Mouse (Mus musculus): ENCODE results near the gene Rnf41. TPM values are rescaled to one million over a fixed set of nuclear protein-coding genes. Genes with fewer than 3 reads are reported as not detected.

Rnf41 gene
- polyA plus RNA-seq (2015; fragmentation: Nextera tagmentation; extraction: Ambion mirVana): 13.7 and 17.6 TPM in 2 replicates

DNA sequence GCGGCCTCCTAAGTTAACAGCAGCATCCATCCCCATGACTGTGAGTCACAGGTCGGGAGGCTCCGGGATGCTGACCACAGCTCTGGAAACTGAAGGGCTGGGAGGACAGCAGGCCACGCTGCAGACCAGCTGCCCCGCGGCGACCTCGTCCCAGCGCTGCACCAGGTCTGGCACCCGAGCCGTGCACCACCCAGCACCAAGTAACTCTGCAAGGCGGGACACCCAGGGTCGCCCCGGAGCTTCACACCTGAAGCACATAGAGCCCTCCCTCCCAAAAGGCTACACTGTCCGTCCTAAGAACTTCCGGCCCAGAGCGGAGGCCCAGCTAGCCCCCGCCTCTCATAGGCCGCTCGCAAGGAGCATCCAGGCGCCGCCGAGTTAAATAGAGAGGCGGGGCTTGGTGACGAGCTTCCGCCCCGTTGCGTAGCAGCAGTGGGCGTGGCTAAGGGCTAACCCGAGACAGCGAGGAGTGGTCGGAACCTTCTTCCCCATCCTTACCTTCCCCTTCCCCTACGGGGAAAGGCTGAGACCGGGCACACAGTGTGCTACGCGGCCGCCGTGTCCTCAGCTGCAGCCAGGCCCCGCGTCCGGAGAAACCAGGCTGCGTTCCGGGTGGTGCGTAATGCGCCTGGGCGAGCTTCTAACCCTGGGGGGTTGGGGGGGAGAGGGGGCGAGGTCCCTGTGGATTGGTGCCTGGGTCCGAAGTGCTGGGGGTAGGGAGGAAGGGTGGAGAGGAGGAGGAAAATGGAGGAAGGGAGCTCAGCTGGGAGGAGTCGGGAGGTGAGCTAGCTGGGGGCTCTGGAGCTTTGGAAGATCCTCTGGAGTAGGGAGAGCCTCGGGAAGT lies at the start of gene Rnf41, which contains the start of gene Nabp2:
Gene Rnf41 (plus strand): TSS at position 447 of the 844 bp plus-strand sequence.
Gene Nabp2 (minus strand): TSS at position 282 of the 844 bp plus-strand sequence.

DNA sequence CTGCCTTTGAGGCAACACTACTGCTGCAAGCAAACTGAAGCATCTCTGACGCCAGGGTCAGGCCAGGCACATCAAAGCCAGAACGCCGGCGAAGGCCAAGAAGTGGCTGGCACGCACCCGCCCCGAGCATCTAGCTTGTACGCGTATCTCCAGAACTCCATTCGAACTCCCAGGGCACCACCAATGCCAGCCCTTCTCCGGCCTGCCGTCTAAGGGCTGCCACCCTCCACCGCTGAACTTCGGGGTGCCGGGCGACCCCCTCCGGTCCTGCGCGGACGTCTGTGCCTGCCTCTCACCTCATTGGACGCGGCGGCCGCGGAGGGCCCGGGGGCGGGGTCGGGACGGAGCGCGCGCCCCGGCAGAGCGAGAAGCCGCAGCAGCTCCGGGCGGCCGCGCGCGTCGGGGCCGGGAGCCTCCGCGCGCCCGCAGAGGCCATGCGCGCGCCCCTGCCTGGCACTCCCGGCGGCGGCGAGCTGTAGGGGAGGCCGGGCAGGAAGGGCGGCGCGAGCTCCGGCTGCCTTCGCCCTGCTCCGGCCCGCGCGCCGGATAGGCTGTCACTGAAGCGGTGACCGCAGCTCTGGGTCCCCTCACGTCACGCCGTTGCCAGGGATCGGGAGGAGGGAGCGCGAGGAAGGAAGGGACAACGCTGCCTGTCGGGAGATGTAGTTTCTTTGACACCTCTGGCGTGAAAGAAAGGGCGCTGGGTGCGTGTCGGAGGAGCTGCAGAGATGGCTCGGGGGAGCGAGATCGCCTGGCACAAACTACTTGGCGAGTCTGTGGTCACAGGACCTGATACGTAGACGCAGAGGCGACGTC lies 42.8 kb upstream of the Rnf41 start, which contains the start of gene Coq10a:
Gene Coq10a (minus strand): TSS at position 596 of the 816 bp plus-strand sequence.

DNA sequence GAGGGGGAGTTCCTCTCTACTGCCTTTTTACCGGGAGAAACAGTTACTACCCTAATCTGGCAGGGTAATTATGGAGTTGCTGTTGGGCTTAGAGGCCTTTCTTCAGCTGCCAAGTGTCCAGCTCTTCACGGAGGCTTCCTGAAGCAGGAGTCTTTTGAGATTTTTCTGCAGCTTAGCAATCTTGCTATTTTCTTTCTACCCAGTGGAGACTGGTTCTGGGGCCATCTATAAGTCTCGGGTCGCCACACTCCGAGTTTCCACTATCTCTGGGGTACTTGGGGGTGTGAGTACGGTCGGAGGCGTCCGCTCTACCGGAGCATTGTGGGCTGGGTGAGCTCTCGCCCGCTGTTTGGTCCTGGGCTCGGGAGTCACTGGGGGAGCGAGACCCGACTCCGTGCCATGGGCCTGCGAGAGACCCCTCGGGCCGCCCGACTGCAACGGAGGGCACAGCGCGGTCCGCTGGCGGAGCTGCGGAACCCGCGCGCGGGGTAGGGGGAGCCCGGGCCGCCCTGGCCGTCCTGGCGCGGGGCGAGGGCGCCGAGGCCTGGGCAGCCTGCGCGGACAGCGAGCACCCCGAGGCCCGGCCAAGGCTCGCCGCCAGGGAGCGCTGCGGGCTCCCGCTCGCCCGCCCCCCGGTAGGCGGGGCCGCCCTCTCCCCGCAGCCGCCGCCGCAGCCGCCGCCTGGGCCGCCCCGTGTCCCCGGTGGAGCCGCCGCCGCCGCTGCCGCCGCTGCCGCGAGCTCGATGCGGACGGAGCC lies 34.8 kb upstream of the Rnf41 start, which contains the start of gene Ankrd52:
Gene Ankrd52 (plus strand): TSS at position 661 of the 757 bp plus-strand sequence.

DNA sequence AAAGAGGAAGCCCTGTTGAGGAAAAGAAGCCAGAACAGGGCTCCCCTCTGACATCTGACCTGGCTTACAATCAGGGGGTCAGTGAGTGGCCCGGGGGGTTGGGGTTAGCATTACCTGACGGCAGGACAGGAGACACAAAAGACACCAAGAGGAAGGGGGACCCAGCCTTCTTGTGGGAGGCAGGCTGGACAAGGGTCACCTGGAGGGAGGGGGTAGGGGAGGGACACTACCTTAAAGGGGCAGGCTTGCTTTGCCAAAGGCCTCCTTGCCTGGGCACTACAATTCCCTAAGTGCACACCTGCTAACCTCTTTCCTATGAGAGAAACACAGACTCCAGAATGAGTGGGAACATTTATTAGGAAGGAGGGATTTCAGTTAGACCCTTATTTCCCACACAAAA lies 10.4 kb upstream of the Rnf41 start, which contains the start of gene Slc39a5:
Gene Slc39a5 (minus strand): TSS at position 174 of the 400 bp plus-strand sequence.

DNA sequence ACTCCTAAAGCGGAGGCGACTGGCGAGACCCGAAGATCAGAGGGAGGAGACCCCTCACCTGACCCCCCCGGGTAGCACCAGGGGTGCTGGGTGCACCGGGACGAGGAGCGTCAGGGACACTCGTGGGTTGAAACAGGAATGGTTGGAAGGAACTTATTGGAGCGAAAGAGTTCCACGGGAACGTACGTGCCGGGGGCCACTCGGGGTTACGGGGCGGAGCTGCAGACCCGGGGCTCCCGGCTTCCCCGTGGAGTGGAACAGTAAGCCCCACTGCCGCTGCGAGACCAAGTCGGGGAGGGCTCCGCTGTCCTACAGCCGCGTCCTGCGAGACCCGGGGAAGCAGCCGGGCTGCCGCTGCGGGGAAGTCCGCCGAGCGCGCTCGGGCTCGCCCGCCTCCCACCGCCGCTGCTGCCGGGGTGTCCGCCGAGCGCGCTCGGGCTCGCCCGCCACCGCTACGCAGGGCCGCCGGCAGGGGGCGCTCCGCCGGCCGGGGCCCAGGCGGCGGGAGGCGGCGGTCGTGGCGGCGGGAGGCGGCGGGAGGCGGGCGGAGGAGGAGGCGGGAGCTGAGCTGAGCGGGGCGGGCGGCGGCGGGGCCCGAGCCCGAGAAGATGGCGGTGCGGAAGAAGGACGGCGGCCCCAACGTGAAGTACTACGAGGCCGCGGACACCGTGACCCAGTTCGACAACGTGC lies 47.4 kb downstream of the Rnf41 start, which contains the start of gene Smarcc2:
Gene Smarcc2 (plus strand): TSS at position 530 of the 690 bp plus-strand sequence.

Other genes starting within 250 kb of the Rnf41 start
- 7.7 and 11.5 TPM in 2 replicates for gene Rbms2, start 231.4 kb upstream of the Rnf41 start, polyA plus RNA-seq (2015; fragmentation: Nextera tagmentation; extraction: Ambion mirVana)
- 0.90 and 1.2 TPM in 2 replicates for gene Gls2, start 217.2 kb upstream of the Rnf41 start, polyA plus RNA-seq (2015; fragmentation: Nextera tagmentation; extraction: Ambion mirVana)
- 14.5 and 15.6 TPM in 2 replicates for gene Spryd4, start 199.8 kb upstream of the Rnf41 start, polyA plus RNA-seq (2015; fragmentation: Nextera tagmentation; extraction: Ambion mirVana)
- gene Mip, start 185.8 kb upstream of the Rnf41 start, polyA plus RNA-seq (2015; fragmentation: Nextera tagmentation; extraction: Ambion mirVana): not detected in 2 replicates
- 41.5 and 42.0 TPM in 2 replicates for gene Timeless, start 179.6 kb upstream of the Rnf41 start, polyA plus RNA-seq (2015; fragmentation: Nextera tagmentation; extraction: Ambion mirVana)
- gene Apon, start 157.6 kb upstream of the Rnf41 start, polyA plus RNA-seq (2015; fragmentation: Nextera tagmentation; extraction: Ambion mirVana): 0.27 and 0.45 TPM in 2 replicates
- 0.53 and 0.72 TPM in 2 replicates for gene Apof, start 143.0 kb upstream of the Rnf41 start, polyA plus RNA-seq (2015; fragmentation: Nextera tagmentation; extraction: Ambion mirVana)
- 10.4 and 11.9 TPM in 2 replicates for gene Stat2, start 141.1 kb upstream of the Rnf41 start, polyA plus RNA-seq (2015; fragmentation: Nextera tagmentation; extraction: Ambion mirVana)
- gene Il23a, start 112.9 kb upstream of the Rnf41 start, polyA plus RNA-seq (2015; fragmentation: Nextera tagmentation; extraction: Ambion mirVana): 0.16 TPM in 1 of 2 replicates, not detected in the other
- gene Pan2, start 108.3 kb upstream of the Rnf41 start, polyA plus RNA-seq (2015; fragmentation: Nextera tagmentation; extraction: Ambion mirVana): 16.4 and 18.3 TPM in 2 replicates
- gene Cnpy2, start 89.2 kb upstream of the Rnf41 start, polyA plus RNA-seq (2015; fragmentation: Nextera tagmentation; extraction: Ambion mirVana): 115 and 130 TPM in 2 replicates
- 101 and 112 TPM in 2 replicates for gene Cs, start 73.9 kb upstream of the Rnf41 start, polyA plus RNA-seq (2015; fragmentation: Nextera tagmentation; extraction: Ambion mirVana)
- gene Coq10a, start 42.7 kb upstream of the Rnf41 start, polyA plus RNA-seq (2015; fragmentation: Nextera tagmentation; extraction: Ambion mirVana): 9.0 and 9.1 TPM in 2 replicates
- gene Ankrd52, start 34.5 kb upstream of the Rnf41 start, polyA plus RNA-seq (2015; fragmentation: Nextera tagmentation; extraction: Ambion mirVana): 6.4 and 6.5 TPM in 2 replicates
- 0.08 and 0.12 TPM in 2 replicates for gene Slc39a5, start 10.4 kb upstream of the Rnf41 start, polyA plus RNA-seq (2015; fragmentation: Nextera tagmentation; extraction: Ambion mirVana)
- gene Nabp2, start 165 bp upstream of the Rnf41 start, polyA plus RNA-seq (2015; fragmentation: Nextera tagmentation; extraction: Ambion mirVana): 48.7 and 52.0 TPM in 2 replicates
- 22.0 and 26.1 TPM in 2 replicates for gene Smarcc2, start 47.6 kb downstream of the Rnf41 start, polyA plus RNA-seq (2015; fragmentation: Nextera tagmentation; extraction: Ambion mirVana)
- 807 and 844 TPM in 2 replicates for gene Myl6, start 82.5 kb downstream of the Rnf41 start, polyA plus RNA-seq (2015; fragmentation: Nextera tagmentation; extraction: Ambion mirVana)
- gene Myl6b, start 87.0 kb downstream of the Rnf41 start, polyA plus RNA-seq (2015; fragmentation: Nextera tagmentation; extraction: Ambion mirVana): 3.4 and 3.7 TPM in 2 replicates
- gene Esyt1, start 114.2 kb downstream of the Rnf41 start, polyA plus RNA-seq (2015; fragmentation: Nextera tagmentation; extraction: Ambion mirVana): 19.0 and 22.8 TPM in 2 replicates
- 6.2 and 7.0 TPM in 2 replicates for gene Zc3h10, start 136.1 kb downstream of the Rnf41 start, polyA plus RNA-seq (2015; fragmentation: Nextera tagmentation; extraction: Ambion mirVana)
- gene Rpl41, start 137.6 kb downstream of the Rnf41 start, polyA plus RNA-seq (2015; fragmentation: Nextera tagmentation; extraction: Ambion mirVana): 3,867 and 4,026 TPM in 2 replicates
- gene Pa2g4, start 154.3 kb downstream of the Rnf41 start, polyA plus RNA-seq (2015; fragmentation: Nextera tagmentation; extraction: Ambion mirVana): 154 and 167 TPM in 2 replicates
- 0.41 and 0.51 TPM in 2 replicates for gene Erbb3, start 178.0 kb downstream of the Rnf41 start, polyA plus RNA-seq (2015; fragmentation: Nextera tagmentation; extraction: Ambion mirVana)
- 871 and 883 TPM in 2 replicates for gene Rps26, start 215.1 kb downstream of the Rnf41 start, polyA plus RNA-seq (2015; fragmentation: Nextera tagmentation; extraction: Ambion mirVana)
- 0.34 and 0.95 TPM in 2 replicates for gene Ikzf4, start 234.3 kb downstream of the Rnf41 start, polyA plus RNA-seq (2015; fragmentation: Nextera tagmentation; extraction: Ambion mirVana)

Data from spleen, postnatal 0 days (tissue).